Mouse (Mus musculus) testis, adult 2 months (tissue): ENCODE data around the gene Clmn.

Experiments used
- CTCF ChIP-seq: fragments of 200-500 bp; IDR thresholded peaks from 2 replicates; pipeline ENCODE4 v1.5.1; 2012; ENCODE audit warnings: low read depth, mild to moderate bottlenecking, inconsistent platforms, low read length, moderate library complexity; ENCODE audit not compliant: control insufficient read depth, insufficient read depth, insufficient replicate concordance
- POLR2A ChIP-seq: fragments of 200-500 bp; IDR thresholded peaks from 2 replicates; pipeline ENCODE4 v1.6.1; 2012; ENCODE audit warnings: low read depth, mild to moderate bottlenecking, inconsistent platforms, low read length, moderate library complexity; ENCODE audit not compliant: control insufficient read depth

DNA sequence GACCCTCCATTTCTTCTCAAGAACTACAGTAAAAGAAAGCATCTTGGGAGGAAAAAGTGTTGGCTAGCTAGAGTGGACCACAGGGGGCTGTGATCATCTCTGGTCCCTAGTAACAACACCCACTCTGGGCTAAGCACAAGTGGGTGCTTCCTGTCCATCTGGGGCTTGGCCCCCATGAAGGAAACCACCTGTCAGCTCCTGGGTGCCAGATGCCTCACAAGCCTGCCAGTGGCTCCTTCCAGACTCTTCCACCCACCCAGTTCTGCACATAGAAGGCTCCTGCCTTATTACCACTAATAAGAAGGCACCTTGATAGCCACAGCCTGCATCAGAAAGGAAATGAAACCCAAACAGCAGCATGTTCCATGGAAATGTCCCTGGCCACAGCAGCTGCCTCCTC lies 26.4 kb downstream of the Clmn start:
- TF ChIP-seq CTCF: no peak
- TF ChIP-seq POLR2A: no peak
